Mouse (Mus musculus) olfactory bulb, adult 2 months (tissue): ENCODE data around the gene Stx5a.

Experiments used
- CTCF ChIP-seq: fragments of 200-500 bp; IDR thresholded peaks from 2 replicates; pipeline ENCODE4 v1.5.1; 2012; ENCODE audit warnings: low read depth, mild to moderate bottlenecking, low read length, moderate library complexity; ENCODE audit not compliant: insufficient read depth
- POLR2A ChIP-seq: fragments of 200-500 bp; IDR thresholded peaks from 2 replicates; pipeline ENCODE4 v1.6.1; 2012; ENCODE audit warnings: mild to moderate bottlenecking, low read depth, low read length, moderate library complexity; ENCODE audit not compliant: insufficient read depth

- TF ChIP-seq CTCF (no peak), POLR2A (no peak)
These were observed 45.0 kb downstream of the Stx5a start, which contains the start of gene Taf6l for GRCm38 (mm10) chr19:8786008-8786781.
